Mouse (Mus musculus) liver, embryonic 11.5 days (tissue): Measurements from ENCODE around the gene Bphl. TPM values are rescaled to one million over a fixed set of nuclear protein-coding genes. Genes with fewer than 3 reads are reported as not detected.
"Not testable (repeated sequence)": the region's sequence is repeated elsewhere in the genome, so short reads cannot be mapped to it uniquely, and the experiment has no call there.

ENCODE experiments used
- ATAC-seq: fragments of 200-750 bp; cut with Nextera tagmentation; replicated peaks from 2 replicates; pipeline ENCODE4 v1.8.0; 2017; ENCODE audit warnings: moderate number of reproducible peaks, mild to moderate bottlenecking, moderate TSS enrichment, moderate library complexity; ENCODE audit not compliant: low FRiP score
- DNase-seq: peaks from one replicate; pipeline ENCODE4 v3.0.0-alpha.2; 2017; ENCODE audit warnings: low spot score
- H3K27ac ChIP-seq: fragments of 300-500 bp; sonication (generic); 2 replicates; pipeline ENCODE4 v1.5.1; 2014; ENCODE audit warnings: mild to moderate bottlenecking, low read depth, low read length, control low read depth
- H3K27me3 ChIP-seq: fragments of 300-500 bp; sonication (generic); replicated peaks from 2 replicates; pipeline ENCODE4 v1.6.1; 2014; ENCODE audit warnings: low read length, mixed read lengths; ENCODE audit not compliant: control insufficient read depth, insufficient read depth
- H3K36me3 ChIP-seq: fragments of 300-500 bp; sonication (generic); 2 replicates; pipeline ENCODE4 v1.6.1; 2014; ENCODE audit warnings: mild to moderate bottlenecking, low read length, moderate library complexity, mixed read lengths; ENCODE audit not compliant: control insufficient read depth, insufficient read depth
- H3K4me1 ChIP-seq: fragments of 300-500 bp; sonication (generic); replicated peaks from 2 replicates; pipeline ENCODE4 v1.6.1; 2014; ENCODE audit warnings: low read length, mixed read lengths; ENCODE audit not compliant: control insufficient read depth, insufficient read depth
- H3K4me2 ChIP-seq: fragments of 300-500 bp; sonication (generic); 2 replicates; pipeline ENCODE4 v1.6.1; 2014; ENCODE audit warnings: mild to moderate bottlenecking, control low read depth, moderate library complexity
- H3K4me3 ChIP-seq: fragments of 300-500 bp; sonication (generic); 2 replicates; pipeline ENCODE4 v1.5.1; 2014; ENCODE audit warnings: low read depth, low read length, control low read depth
- H3K9ac ChIP-seq: fragments of 300-500 bp; sonication (generic); 2 replicates; pipeline ENCODE4 v1.6.1; 2014; ENCODE audit warnings: low read depth, low read length, control low read depth
- H3K9me3 ChIP-seq: fragments of 300-500 bp; sonication (generic); 2 replicates; pipeline ENCODE4 v1.6.1; 2016; ENCODE audit warnings: low read length, inconsistent platforms, mixed read lengths; ENCODE audit not compliant: control insufficient read depth
- WGBS: fragments of 180-500 bp; shearing (Covaris S2); extraction: QIAGEN DNeasy Blood & Tissue Kit; methylation state at CpG from one replicate; pipeline ENCODE4 v1.1.7; 2014; 5-methylcytosine and 5-hydroxymethylcytosine counted together
- polyA plus RNA-seq: library from polyadenylated mRNA; unstranded; fragments of >200 nt; fragmentation: Nextera tagmentation; extraction: Ambion mirVana; gene quantifications from 2 replicates; pipeline ENCODE4 v1.2.1, GENCODE M21; 2014

Bphl gene
- polyA plus RNA-seq, 1 experiment from 2014 or later, result 32.8 TPM

GRCm38 (mm10) chr13:34057252-34057651 lies 19.9 kb downstream of the Bphl start:
- ATAC-seq, result no peak
- no peaks in the 10 kb centered on the region; the same call in 1 of the 2 replicates for H3K36me3 ChIP-seq

GRCm38 (mm10) chr13:34060061-34060460 lies 22.7 kb downstream of the Bphl start:
- H3K4me1 ChIP-seq, result no peaks in the 10 kb centered on the region
- H3K4me2 ChIP-seq, result no peak overlapping the region
- H3K9me3 ChIP-seq, result no peaks in the 10 kb centered on the region
- no peak for DNase-seq
- ATAC-seq, result no peak
- H3K27ac ChIP-seq, result no peak overlapping the region
- no peak overlapping the region for H3K9ac ChIP-seq
- no peaks in the 10 kb centered on the region; the same call in 1 of the 2 replicates for H3K36me3 ChIP-seq
- no peak overlapping the region for H3K4me3 ChIP-seq
- H3K27me3 ChIP-seq, result no peaks in the 10 kb centered on the region
- 86% methylated on average over 9 of the region's 9 CpGs for WGBS

More at GRCm38 (mm10) chr13:34057252-34057651, 19.9 kb downstream of the Bphl start:
- H3K27me3 ChIP-seq, result no peaks in the 10 kb centered on the region
- no peak overlapping the region for H3K9ac ChIP-seq
- no peak overlapping the region for H3K4me3 ChIP-seq
- H3K4me2 ChIP-seq, result no peak overlapping the region
- no peaks in the 10 kb centered on the region for H3K4me1 ChIP-seq
- no peaks in the 10 kb centered on the region for H3K9me3 ChIP-seq
- no peak overlapping the region for H3K27ac ChIP-seq
- WGBS, result 79% methylated on average over 1 of the region's 1 CpGs
- DNase-seq, result no peak

GRCm38 (mm10) chr13:34062466-34062865 lies 25.1 kb downstream of the Bphl start:
- no peak overlapping the region for H3K4me3 ChIP-seq
- no peak overlapping the region for H3K27ac ChIP-seq
- H3K9ac ChIP-seq, result no peak overlapping the region
- no peak overlapping the region for H3K4me2 ChIP-seq
- no peaks in the 10 kb centered on the region for H3K4me1 ChIP-seq
- DNase-seq (no peak), ATAC-seq (no peak)
- H3K27me3 ChIP-seq, result no peaks in the 10 kb centered on the region
- H3K9me3 ChIP-seq, result no peaks in the 10 kb centered on the region
- no peaks in the 10 kb centered on the region for H3K36me3 ChIP-seq
- 87% methylated on average over 10 of the region's 10 CpGs for WGBS

GRCm38 (mm10) chr13:34066351-34066750 lies 29.0 kb downstream of the Bphl start:
- Histone ChIP-seq H3K36me3 (no peaks in the 10 kb centered on the region), H3K9me3 (no peaks in the 10 kb centered on the region), H3K27me3 (no peaks in the 10 kb centered on the region), H3K4me1 (no peaks in the 10 kb centered on the region), H3K4me2 (no peak overlapping the region), H3K9ac (no peak overlapping the region), H3K4me3 (no peak overlapping the region), H3K27ac (no peak overlapping the region)
- DNase-seq (no peak), ATAC-seq (no peak)
- WGBS, result 68% methylated on average over 1 of the region's 1 CpGs

GRCm38 (mm10) chr13:34070296-34070695 lies 32.9 kb downstream of the Bphl start:
- H3K9ac ChIP-seq, result no peak overlapping the region
- WGBS, result 60% methylated on average over 4 of the region's 4 CpGs
- no peaks in the 10 kb centered on the region for H3K4me1 ChIP-seq
- no peaks in the 10 kb centered on the region for H3K9me3 ChIP-seq
- H3K4me3 ChIP-seq, result no peak overlapping the region
- H3K27ac ChIP-seq, result no peak overlapping the region
- no peak for ATAC-seq
- no peak for DNase-seq
- no peaks in the 10 kb centered on the region for H3K27me3 ChIP-seq
- H3K4me2 ChIP-seq, result no peak overlapping the region
- no peaks in the 10 kb centered on the region for H3K36me3 ChIP-seq

- ATAC-seq, result no peak
- no peak for DNase-seq
- H3K27me3 ChIP-seq, result no peaks in the 10 kb centered on the region
- H3K4me2 ChIP-seq, result no peak overlapping the region
- peaks cover 5% of the 10 kb centered on the region for H3K4me1 ChIP-seq
- H3K36me3 ChIP-seq, result no peaks in the 10 kb centered on the region
- H3K9ac ChIP-seq, result no peak overlapping the region
- no peaks in the 10 kb centered on the region for H3K9me3 ChIP-seq
- 79% methylated on average over 6 of the region's 6 CpGs for WGBS
- no peak overlapping the region for H3K4me3 ChIP-seq
- no peak overlapping the region for H3K27ac ChIP-seq
Observed at GRCm38 (mm10) chr13:34071836-34072235, 34.4 kb downstream of the Bphl start.

- no peak overlapping the region for H3K9ac ChIP-seq
- 78% methylated on average over 3 of the region's 3 CpGs for WGBS
- H3K4me1 ChIP-seq, result peaks cover 10% of the 10 kb centered on the region
- DNase-seq, result no peak
- H3K27me3 ChIP-seq, result no peaks in the 10 kb centered on the region
- no peak overlapping the region for H3K4me2 ChIP-seq
- no peak overlapping the region for H3K27ac ChIP-seq
- no peak overlapping the region for H3K4me3 ChIP-seq
- no peaks in the 10 kb centered on the region for H3K36me3 ChIP-seq
- no peaks in the 10 kb centered on the region for H3K9me3 ChIP-seq
- no peak for ATAC-seq
Observed at GRCm38 (mm10) chr13:34072847-34073246, 35.5 kb downstream of the Bphl start.

GRCm38 (mm10) chr13:34074441-34074840 lies 37.0 kb downstream of the Bphl start:
- DNase-seq, H3K27me3 ChIP-seq, H3K4me2 ChIP-seq, H3K36me3 ChIP-seq, H3K9me3 ChIP-seq, H3K9ac ChIP-seq, ATAC-seq, H3K4me3 ChIP-seq, H3K27ac ChIP-seq: not testable (repeated sequence)
- H3K4me1 ChIP-seq, result peaks cover 14% of the 10 kb centered on the region
- 98% methylated on average over 9 of the region's 17 CpGs for WGBS

- not testable (repeated sequence) for H3K9me3 ChIP-seq, H3K27ac ChIP-seq, DNase-seq, H3K27me3 ChIP-seq, H3K36me3 ChIP-seq, ATAC-seq, H3K4me2 ChIP-seq, H3K4me3 ChIP-seq, H3K9ac ChIP-seq
- H3K4me1 ChIP-seq, result peaks cover 14% of the 10 kb centered on the region
- 75% methylated on average over 6 of the region's 6 CpGs for WGBS
Observed at GRCm38 (mm10) chr13:34075893-34076292, 38.5 kb downstream of the Bphl start.
